Mouse (Mus musculus) activated CD4-positive, CD25-positive, alpha-beta regulatory T cell (primary cell): Measurements from ENCODE around the gene Mccc1. TPM values are rescaled to one million over a fixed set of nuclear protein-coding genes. Genes with fewer than 3 reads are reported as not detected.

Experiments used
- polyA plus RNA-seq, 2 experiments: library from polyadenylated mRNA; unstranded; fragments of 100-300 nt; shearing (Covaris generic); gene quantifications; one replicate each; pipeline ENCODE4 v1.2.1; 2017

Gene Mccc1
- polyA plus RNA-seq = 10 to 100 TPM; 14.4 to 18.2 TPM

DNA sequence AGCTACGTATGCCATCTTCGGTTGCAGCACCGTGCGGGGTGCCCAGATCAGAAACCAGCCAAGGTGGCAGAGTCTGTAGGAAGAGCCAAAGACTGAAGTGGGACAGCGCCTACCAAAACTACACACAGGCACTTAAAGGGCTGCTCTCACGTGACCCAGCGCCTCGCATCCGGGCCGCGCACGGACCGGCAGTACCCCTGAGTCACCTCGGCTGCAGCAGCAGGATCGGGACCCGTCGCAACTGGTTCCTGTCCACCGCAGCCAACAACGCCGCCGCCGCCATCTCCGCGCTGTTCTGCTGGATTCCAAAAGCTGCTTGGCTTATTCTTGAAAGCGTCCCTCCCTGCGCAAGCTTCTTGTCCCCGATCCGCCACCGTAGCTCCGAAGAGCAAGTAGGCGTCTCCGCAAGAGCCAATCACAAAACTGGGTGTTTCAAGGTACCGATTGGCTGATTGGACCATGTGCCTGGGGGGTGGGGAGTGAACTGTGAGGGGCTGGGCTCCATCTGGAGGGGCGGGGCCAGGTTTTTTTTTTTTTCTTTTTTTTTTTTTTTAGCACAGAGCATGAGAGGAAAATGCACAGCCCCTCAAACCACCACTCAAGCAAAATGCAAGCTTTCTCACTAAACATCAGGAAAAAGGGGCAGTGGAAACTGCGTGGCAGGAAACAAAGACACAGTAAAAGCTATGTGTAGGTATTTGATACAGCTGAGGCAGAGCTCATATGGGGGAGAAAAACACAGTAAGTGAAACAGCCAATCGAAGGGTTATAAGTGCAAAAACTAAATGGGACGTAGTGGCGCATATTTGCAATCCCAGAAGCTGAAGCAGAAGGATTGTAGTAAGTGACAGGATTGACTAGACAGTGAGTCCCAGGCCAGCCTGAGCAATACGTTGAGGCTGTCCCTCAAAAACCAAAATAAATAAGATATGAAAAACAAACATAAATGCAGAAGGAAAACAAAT lies at the start of gene Mccc1:
TSS of gene Mccc1 (minus strand) at position 404 of the 965 bp plus-strand sequence.

DNA sequence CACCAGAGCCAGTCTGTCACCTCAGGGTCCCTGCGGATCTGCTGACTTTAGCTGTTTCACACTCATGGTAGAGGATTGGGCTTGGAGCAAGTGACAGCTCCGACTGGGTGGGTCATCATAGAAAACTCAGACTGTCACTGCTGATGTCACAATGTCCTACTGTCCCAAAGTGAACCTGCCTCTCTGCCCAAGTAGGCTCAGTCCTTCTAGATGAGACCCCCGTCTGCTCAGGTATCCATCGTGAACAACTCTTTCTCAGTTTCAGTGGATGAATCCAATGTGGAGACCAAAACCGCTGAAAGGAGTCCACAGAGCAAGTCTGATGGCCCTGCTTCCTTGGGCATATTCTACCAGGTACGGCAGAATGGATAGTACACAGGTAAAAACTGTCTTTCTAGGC lies 63.1 kb downstream of the Mccc1 start, which contains the start of gene Dcun1d1:
TSS of gene Dcun1d1 (minus strand) at position 101 of the 400 bp plus-strand sequence.

Other genes with a start within 250 kb of the Mccc1 start
- gene Atp11b, start 246.6 kb downstream of the Mccc1 start, polyA plus RNA-seq = 100 to 1,000 TPM; 172 to 197 TPM
- 10 to 100 TPM; 60.2 to 68.7 TPM for gene Dcun1d1, start 63.2 kb downstream of the Mccc1 start, polyA plus RNA-seq
- gene Ccdc144b, start 52.9 kb upstream of the Mccc1 start, polyA plus RNA-seq = under 1 TPM in 1 of 2 experiments, not detected in 1; 0.02 TPM
- gene Acad9, start 65.3 kb upstream of the Mccc1 start, polyA plus RNA-seq = 10 to 100 TPM; 55.0 to 61.2 TPM
- 1 to 10 TPM; 2.0 to 3.8 TPM for gene D3Ertd254e, start 150.3 kb upstream of the Mccc1 start, polyA plus RNA-seq
- under 1 TPM; 0.38 to 0.42 TPM for gene Qrfpr, start 221.6 kb upstream of the Mccc1 start, polyA plus RNA-seq